Mouse (Mus musculus) Patski (cell line): ENCODE data around the gene Ghrhr. TPM values are rescaled to one million over a fixed set of nuclear protein-coding genes. Genes with fewer than 3 reads are reported as not detected.
A peak's percentile ranks its signal among the peaks of the same experiment; 100 is the strongest.

Experiments
- ATAC-seq: fragments of 100-300 bp; one replicate; pipeline ENCODE4 v1.8.0; 2021
- CTCF ChIA-PET: fragments of 350-600 bp; sonication (Branson Sonifier 250); formaldehyde crosslinking; loops from one replicate; lab custom pipeline; 2022; ENCODE audit warnings: inconsistent platforms; lab: Charles Lee
- POLR2A ChIA-PET: fragments of 350-600 bp; sonication (Branson Sonifier 250); formaldehyde crosslinking; loops from one replicate; lab custom pipeline; 2022; ENCODE audit warnings: antibody characterized with exemption, inconsistent platforms; lab: Charles Lee
- DNase-seq: peaks from one replicate; pipeline ENCODE4 v3.0.0-alpha.2; 2011; ENCODE audit warnings: low read depth, low spot score
- H3K27me3 ChIP-seq: fragments of 371-371 bp; one replicate; pipeline ENCODE4 v1.5.1; 2021
- CTCF ChIP-seq: fragments of 100-300 bp; IDR thresholded peaks from one replicate; pipeline ENCODE4 v1.5.1; 2021
- in situ Hi-C: fragments of 300-500 bp; cut with MboI; formaldehyde crosslinking; loops from 3 replicates; pipeline ENCODE4 v1.11.1; 2018; ENCODE audit warnings: low pct_unique_long_range_greater_than_20kb, mixed read lengths
- polyA plus RNA-seq: library from polyadenylated mRNA; unstranded; gene quantifications from one replicate; pipeline ENCODE4 v1.2.3, GENCODE M21; 2021

Ghrhr gene
- polyA plus RNA-seq: 0.33 TPM

- POLR2A ChIA-PET: no interaction called here
- CTCF ChIA-PET: interaction anchor here (0.9 to 2.5 kb wide), 4 partner anchors 16 to 128 kb away, joined by 3 to 10 read pairs (median 4); no protein-coding TSS in a partner anchor
Observed at GRCm38 (mm10) chr6:55376076-55376475, at the start of gene Ghrhr. Ghrhr (plus strand) TSS chr6:55376295.

GRCm38 (mm10) chr6:55326299-55326698 is 49.8 kb upstream of the Ghrhr start:
- no peaks in the 10 kb centered on the region for H3K27me3 ChIP-seq
- CTCF ChIA-PET: interaction anchor here (0.6 kb wide), 1 partner anchor 44 kb away, joined by 3 read pairs; no protein-coding TSS in a partner anchor
- POLR2A ChIA-PET: no interaction called here
- DNase-seq: no peak
- no peak for TF ChIP-seq CTCF
- no peak for ATAC-seq
- in situ Hi-C loops: no loop called here

More at GRCm38 (mm10) chr6:55376076-55376475, at the start of gene Ghrhr:
- ATAC-seq: no peak
- H3K27me3 ChIP-seq: no peaks in the 10 kb centered on the region
- no peak for DNase-seq
- no peak for TF ChIP-seq CTCF
- in situ Hi-C loops: no loop called here

DNA sequence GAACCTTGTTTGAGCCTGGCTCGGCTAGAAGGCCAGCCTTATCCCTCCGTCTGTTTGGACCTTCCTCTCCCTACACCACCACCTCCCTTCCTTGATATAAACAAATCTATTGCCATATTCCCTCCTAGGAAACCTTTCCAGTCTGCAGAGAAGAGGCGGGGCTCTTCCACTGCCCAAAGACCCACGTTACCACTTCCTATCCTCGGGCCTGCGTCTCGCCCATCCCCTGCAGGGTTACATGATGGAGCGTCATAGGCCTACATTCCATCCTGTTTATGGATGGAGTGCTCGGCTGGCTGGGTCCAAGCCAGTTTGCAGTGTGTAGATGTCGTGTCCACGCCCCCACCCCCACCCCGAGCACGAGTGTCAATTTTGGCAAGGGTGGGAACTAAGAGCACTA is 48.8 kb upstream of the Ghrhr start:
- ChIA-PET CTCF (no interaction called here), POLR2A (interaction anchor here (0.9 to 1.0 kb wide), 2 partner anchors 13 to 24 kb away, joined by 3 to 4 read pairs; no protein-coding TSS in a partner anchor)
- DNase-seq: no peak
- no peak for TF ChIP-seq CTCF
- H3K27me3 ChIP-seq: no peaks in the 10 kb centered on the region
- in situ Hi-C loops: no loop called here
- ATAC-seq: no peak

DNA sequence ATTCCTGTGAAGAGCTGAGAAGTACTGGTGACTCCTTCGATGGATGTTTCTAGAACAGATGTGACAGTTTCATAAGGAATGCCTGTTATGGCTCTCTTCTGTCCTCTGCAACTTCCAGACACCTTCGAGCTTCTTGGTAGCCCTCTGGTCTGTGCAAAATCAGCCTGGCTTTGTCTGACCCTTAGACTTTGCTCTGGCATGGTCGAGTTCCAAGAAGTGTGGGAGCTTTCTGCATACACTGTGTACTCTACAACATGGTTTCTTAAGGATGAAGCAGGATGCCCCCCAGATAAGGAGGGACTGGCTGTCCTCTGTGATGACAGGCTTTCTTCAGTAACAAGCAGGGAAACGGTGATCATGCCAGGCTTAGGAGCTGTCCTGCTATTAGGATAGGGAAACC is 47.9 kb upstream of the Ghrhr start:
- in situ Hi-C loops: no loop called here
- no peak for DNase-seq
- ATAC-seq: no peak
- ChIA-PET POLR2A (interaction anchor here (0.9 to 1.1 kb wide), 3 partner anchors 10 to 24 kb away, joined by 3 to 4 read pairs (median 4); no protein-coding TSS in a partner anchor), CTCF (interaction anchor here (0.9 to 1.3 kb wide), 2 partner anchors 10 to 19 kb away, joined by 3 read pairs; no protein-coding TSS in a partner anchor)
- H3K27me3 ChIP-seq: no peaks in the 10 kb centered on the region
- no peak for TF ChIP-seq CTCF

DNA sequence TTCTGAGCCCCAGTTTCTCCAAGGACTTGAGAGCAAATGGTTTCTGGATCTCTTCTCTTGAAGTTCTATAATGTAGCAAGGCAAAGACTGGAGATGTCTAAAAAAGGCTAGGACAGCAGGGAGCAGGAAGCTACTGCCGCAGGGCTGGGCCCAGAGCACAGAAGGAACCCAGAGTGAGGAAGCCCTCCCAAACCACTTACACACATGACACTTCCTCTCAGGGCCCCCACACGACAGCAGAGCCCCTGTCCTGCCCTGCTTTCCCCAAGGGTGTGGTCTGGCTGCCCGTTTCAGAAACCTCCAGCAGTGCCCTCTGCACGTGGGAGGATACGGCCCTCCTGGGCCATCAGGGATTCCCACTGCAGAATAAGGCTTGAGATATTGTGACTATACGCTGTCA is 44.8 kb upstream of the Ghrhr start:
- POLR2A ChIA-PET: no interaction called here
- in situ Hi-C loops: no loop called here
- ATAC-seq (no peak), DNase-seq (no peak)
- CTCF ChIA-PET: no interaction called here
- no peaks in the 10 kb centered on the region for H3K27me3 ChIP-seq
- no peak for TF ChIP-seq CTCF

DNA sequence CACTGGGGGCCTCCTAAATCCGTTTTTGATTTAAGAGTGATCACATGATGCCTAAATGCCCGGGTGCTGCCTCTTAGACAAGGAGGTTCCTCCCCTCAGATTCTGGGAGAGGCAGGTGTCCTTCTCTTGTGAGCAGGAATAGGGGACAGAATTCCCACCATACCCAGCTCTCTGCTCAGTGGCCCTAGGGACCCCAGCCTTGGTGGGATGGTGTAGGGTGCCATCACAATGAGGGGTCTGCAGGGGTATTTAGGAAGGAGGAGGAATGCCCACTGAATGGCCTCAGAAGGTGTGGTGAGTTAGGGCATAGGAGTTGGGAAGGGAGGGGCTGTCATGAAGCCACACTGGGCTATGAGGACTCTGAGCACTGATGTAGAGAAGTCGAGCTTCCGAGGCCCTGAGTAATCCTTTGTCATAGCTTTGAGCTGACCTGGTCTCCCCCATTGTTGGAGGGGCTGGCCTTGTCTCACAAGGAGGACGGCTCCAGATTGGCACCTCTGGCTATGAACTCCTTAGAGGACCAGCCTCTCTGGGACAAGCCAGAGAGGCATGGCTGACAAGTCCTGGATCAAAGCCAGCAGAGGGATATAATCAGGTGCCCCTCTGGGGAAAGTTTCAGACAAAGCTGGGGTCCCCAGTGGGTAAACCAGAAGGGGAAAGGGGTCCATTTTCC is 43.9 kb upstream of the Ghrhr start:
- POLR2A ChIA-PET: interaction anchor here (0.5 kb wide), 1 partner anchor 27 kb away, joined by 3 read pairs; no protein-coding TSS in a partner anchor
- DNase-seq (no peak), ATAC-seq (no peak)
- H3K27me3 ChIP-seq: no peaks in the 10 kb centered on the region
- CTCF ChIA-PET: no interaction called here
- TF ChIP-seq CTCF: no peak
- in situ Hi-C loops: no loop called here

GRCm38 (mm10) chr6:55332773-55333109 is 43.4 kb upstream of the Ghrhr start:
- no peak for TF ChIP-seq CTCF
- DNase-seq: no peak

DNA sequence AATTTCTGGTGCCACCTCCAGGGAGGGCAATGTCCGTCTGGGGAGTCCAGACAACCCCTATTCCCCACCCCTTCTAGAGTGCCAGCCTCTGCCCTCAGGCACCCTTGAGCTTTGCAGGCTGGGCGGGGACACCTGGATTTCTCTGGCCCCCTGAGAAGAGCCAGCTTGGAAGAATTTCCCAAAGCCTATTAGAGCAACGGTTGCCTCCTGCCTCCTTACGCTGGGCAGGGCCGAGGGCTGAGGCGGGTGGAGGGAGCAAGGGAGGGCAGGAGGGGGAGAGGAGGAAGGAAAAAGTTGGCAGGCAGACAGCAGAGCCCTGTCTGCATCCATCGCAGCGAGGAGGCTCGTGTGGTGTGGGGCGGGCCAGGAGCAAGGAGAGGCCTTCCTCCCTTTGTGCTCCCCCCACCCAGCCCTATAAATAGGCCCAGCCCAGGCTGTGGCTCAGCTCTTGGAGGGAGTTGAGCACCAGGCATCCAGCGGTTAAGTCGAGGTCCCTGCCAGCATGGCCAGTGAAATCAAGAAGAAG is 40.0 kb upstream of the Ghrhr start, which contains the start of gene Aqp1:
Gene Aqp1, plus strand, starts transcription at position 444 of the 526 bp plus-strand sequence.
- DNase-seq: no peak

More at GRCm38 (mm10) chr6:55332773-55333109, 43.4 kb upstream of the Ghrhr start:
- in situ Hi-C loops: no loop called here
- no peaks in the 10 kb centered on the region for H3K27me3 ChIP-seq
- ChIA-PET POLR2A (interaction anchor here (0.5 kb wide), 1 partner anchor 27 kb away, joined by 3 read pairs; no protein-coding TSS in a partner anchor), CTCF (no interaction called here)
- ATAC-seq: no peak

DNA sequence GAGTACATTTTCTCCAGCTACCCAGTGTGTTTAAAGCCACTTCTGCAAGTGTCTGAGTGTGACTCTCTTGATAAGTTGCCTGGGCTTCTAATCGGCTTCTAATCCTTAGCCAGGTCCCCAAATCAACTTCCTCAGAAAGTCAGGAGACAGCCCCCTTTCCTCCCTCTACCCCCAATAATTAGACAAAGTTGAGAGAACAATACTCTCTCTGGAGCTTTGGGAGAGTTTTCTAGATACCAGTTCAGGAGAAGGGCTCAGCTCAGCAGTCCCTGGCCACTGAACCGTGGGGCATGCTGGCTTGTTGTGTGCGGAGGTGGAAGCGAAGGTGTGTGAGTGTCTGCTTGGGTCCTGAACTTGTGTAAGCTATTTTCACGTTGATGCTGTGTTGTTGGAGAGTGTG is 38.9 kb upstream of the Ghrhr start:
- H3K27me3 ChIP-seq: no peaks in the 10 kb centered on the region
- ChIA-PET CTCF (interaction anchor here (1.1 to 1.8 kb wide), 3 partner anchors 9 to 18 kb away, joined by 3 to 8 read pairs (median 5); no protein-coding TSS in a partner anchor), POLR2A (interaction anchor here (0.7 to 1.7 kb wide), 4 partner anchors 9 to 13 kb away, joined by 3 to 4 read pairs (median 4); no protein-coding TSS in a partner anchor)
- DNase-seq (no peak), ATAC-seq (no peak)
- in situ Hi-C loops: no loop called here
- TF ChIP-seq CTCF: no peak

More for the DNA sequence above, 40.0 kb upstream of the Ghrhr start, which contains the start of gene Aqp1:
- in situ Hi-C loops: no loop called here
- CTCF ChIA-PET: interaction anchor here (1.1 to 1.6 kb wide), 2 partner anchors 17 kb away, joined by 3 to 5 read pairs; no protein-coding TSS in a partner anchor
- peak; percentile 57 for ATAC-seq
- H3K27me3 ChIP-seq: no peaks in the 10 kb centered on the region
- POLR2A ChIA-PET: interaction anchor here (0.5 to 1.7 kb wide), 2 partner anchors 13 to 55 kb away, joined by 3 to 4 read pairs; no protein-coding TSS in a partner anchor
- no peak for TF ChIP-seq CTCF

DNA sequence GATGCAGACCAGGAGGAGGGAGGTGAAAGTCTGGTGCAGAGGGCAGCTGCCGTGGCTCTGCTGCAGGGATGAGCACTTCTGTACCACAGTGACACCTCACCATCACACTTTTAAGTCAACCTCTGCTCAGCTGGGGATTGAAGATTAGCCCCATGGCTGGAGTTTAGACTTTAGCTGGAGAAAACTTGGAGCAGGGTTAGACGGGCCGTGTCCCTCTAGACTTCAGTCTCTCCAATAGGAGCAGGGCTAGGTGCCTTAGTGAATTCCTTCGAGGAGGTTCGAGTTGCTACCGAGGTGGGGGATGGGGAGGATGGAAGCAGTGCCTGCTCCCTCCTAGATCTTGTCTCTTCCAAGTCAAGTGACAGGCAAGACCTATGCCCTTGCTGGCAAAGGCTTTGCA is 38.0 kb upstream of the Ghrhr start:
- in situ Hi-C loops: no loop called here

More for the DNA sequence above, 38.0 kb upstream of the Ghrhr start:
- no peak for DNase-seq
- TF ChIP-seq CTCF: no peak
- ATAC-seq: no peak
- ChIA-PET POLR2A (interaction anchor here (1.3 to 1.7 kb wide), 2 partner anchors 9 to 11 kb away, joined by 4 read pairs; no protein-coding TSS in a partner anchor), CTCF (interaction anchor here (1.1 to 1.8 kb wide), 2 partner anchors 10 to 11 kb away, joined by 3 to 8 read pairs; no protein-coding TSS in a partner anchor)
- no peaks in the 10 kb centered on the region for H3K27me3 ChIP-seq
